Mouse (Mus musculus) kidney, adult 2 months (tissue): Measurements from ENCODE around the gene Gm37240.

Source experiments
- CTCF ChIP-seq: fragments of 200-500 bp; conservative IDR thresholded peaks from 2 replicates; pipeline ENCODE4 v1.5.1; 2011; ENCODE audit warnings: low read depth, mild to moderate bottlenecking, control low read depth, low read length, moderate library complexity, mixed read lengths; ENCODE audit not compliant: insufficient read depth, insufficient read length
- POLR2A ChIP-seq: fragments of 200-500 bp; IDR thresholded peaks from one replicate; pipeline ENCODE4 v1.6.1; 2011; ENCODE audit warnings: low read depth, low read length, control low read depth

DNA sequence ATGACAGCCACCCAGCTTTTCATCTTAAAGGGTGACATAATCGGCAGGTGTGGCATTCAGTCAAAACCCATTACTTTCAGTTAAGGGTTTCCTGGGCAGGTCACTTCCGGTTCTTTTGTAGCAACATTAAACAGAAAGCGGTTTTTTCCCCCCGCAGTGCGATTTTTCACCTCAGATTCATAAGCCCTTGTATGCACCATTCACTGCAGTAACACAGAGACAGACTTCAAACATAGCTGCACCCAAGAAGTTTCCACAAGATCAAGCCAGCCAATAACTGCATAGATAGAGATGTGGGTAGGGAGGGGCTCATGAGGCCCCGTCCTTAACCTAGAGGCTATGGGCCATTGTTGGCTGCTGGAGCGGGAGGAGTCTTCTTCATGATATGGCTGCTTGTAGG, 760.3 kb downstream of the Gm37240 start:
- TF ChIP-seq CTCF (no peak), POLR2A (no peak)
